Mouse (Mus musculus) MEL (cell line): ENCODE results near the gene D10Wsu102e.

ENCODE experiments used
- CTCF ChIP-seq, 3 experiments: IDR thresholded peaks in 2 of 3; conservative IDR thresholded peaks in 1 of 3; 2 replicates each; pipeline ENCODE4 v1.5.1; 2011 to 2012; ENCODE audit warnings: low read length in 3 of 3, low read depth in 2 of 3, mild to moderate bottlenecking in 2 of 3, improper control_type of control experiment in 1 of 3, inconsistent platforms in 1 of 3, mixed read lengths in 1 of 3, moderate library complexity in 1 of 3; ENCODE audit not compliant: control insufficient read depth in 1 of 3, insufficient read depth in 1 of 3, poor library complexity in 1 of 3, severe bottlenecking in 1 of 3
- MYB ChIP-seq: IDR thresholded peaks from 2 replicates; pipeline ENCODE4 v1.6.1; 2011; ENCODE audit warnings: mild to moderate bottlenecking, low read depth, low read length, improper control_type of control experiment
- POLR2A ChIP-seq, 2 experiments: IDR thresholded peaks; 2 replicates each; pipeline ENCODE4 v1.6.1; 2011 to 2012; ENCODE audit warnings: low read length in 2 of 2, mild to moderate bottlenecking in 2 of 2, control low read depth in 1 of 2, improper control_type of control experiment in 1 of 2, low read depth in 1 of 2, moderate library complexity in 1 of 2; ENCODE audit not compliant: control insufficient read depth in 1 of 2, insufficient read depth in 1 of 2, poor library complexity in 1 of 2
- ZNF384 ChIP-seq: IDR thresholded peaks from 2 replicates; pipeline ENCODE4 v1.6.1; 2012; ENCODE audit warnings: low read depth, mild to moderate bottlenecking, inconsistent platforms, low read length, improper control_type of control experiment

GRCm38 (mm10) chr10:83322551-83323100, 37.4 kb upstream of the D10Wsu102e start:
- no peak for TF ChIP-seq CTCF (IDR thresholded peaks at IDR 0.05 in 2 of 3, conservative IDR thresholded peaks at IDR 0.05 in 1 of 3; ENCODE audit: control insufficient read depth in 1 of 3, insufficient read depth in 1 of 3, low read depth in 2 of 3, low read length in 3 of 3, poor library complexity in 1 of 3, severe bottlenecking in 1 of 3)
- no peak for TF ChIP-seq POLR2A (IDR thresholded peaks at IDR 0.05; ENCODE audit: control insufficient read depth in 1 of 2, insufficient read depth in 1 of 2, low read depth in 1 of 2, low read length in 2 of 2, poor library complexity in 1 of 2)
- TF ChIP-seq ZNF384, result no peak
- TF ChIP-seq MYB, result no peak
